Mouse (Mus musculus) liver, embryonic 14.5 days (tissue): ENCODE measurements at regions not wholly inside any gene's neighbourhood (a gene's known extent, or its start where the extent isn't known, plus 50 kb on each side); places are given as distances from the start of the nearest gene placed in this dataset.

Source experiments
- ATAC-seq: fragments of 200-750 bp; cut with Nextera tagmentation; 2 replicates; pipeline ENCODE4 v1.8.0; 2017; ENCODE audit warnings: moderate number of reproducible peaks, mild to moderate bottlenecking, moderate library complexity; ENCODE audit not compliant: insufficient read depth
- DNase-seq, 3 experiments: peaks; one replicate each; pipeline ENCODE4 v3.0.0-alpha.2; 2012 to 2013; ENCODE audit warnings: low read depth in 3 of 3, low spot score in 3 of 3
- H3K27ac ChIP-seq: fragments of 300-500 bp; sonication (generic); 2 replicates; pipeline ENCODE4 v1.5.1; 2014; ENCODE audit warnings: moderate library complexity, mild to moderate bottlenecking, control low read depth, inconsistent platforms
- H3K27me3 ChIP-seq: fragments of 300-500 bp; sonication (generic); 2 replicates; pipeline ENCODE4 v1.6.1; 2014; ENCODE audit warnings: mild to moderate bottlenecking, low read length, moderate library complexity; ENCODE audit not compliant: control insufficient read depth, insufficient read depth
- H3K36me3 ChIP-seq: fragments of 300-500 bp; sonication (generic); replicated peaks from 2 replicates; pipeline ENCODE4 v1.6.1; 2014; ENCODE audit warnings: low read depth; ENCODE audit not compliant: control insufficient read depth, insufficient read depth
- H3K4me1 ChIP-seq, 2 experiments: fragments of 200-500 bp in 1 of 2; fragments of 300-500 bp in 1 of 2; sonication (generic) in 1 of 2; replicated peaks; 2 replicates each; pipeline ENCODE4 v1.6.1; 2012 to 2014; ENCODE audit warnings: antibody characterized with exemption in 1 of 2, inconsistent platforms in 1 of 2, low read length in 1 of 2; ENCODE audit not compliant: control insufficient read depth in 2 of 2, insufficient read depth in 2 of 2
- H3K4me2 ChIP-seq: fragments of 300-500 bp; sonication (generic); 2 replicates; pipeline ENCODE4 v1.6.1; 2014; ENCODE audit warnings: low read depth, mild to moderate bottlenecking, control low read depth, moderate library complexity
- H3K4me3 ChIP-seq, 2 experiments: fragments of 200-500 bp in 1 of 2; fragments of 300-500 bp in 1 of 2; sonication (generic) in 1 of 2; 2 replicates each; pipeline ENCODE4 v1.5.1; 2012 to 2014; ENCODE audit warnings: low read depth in 2 of 2, low read length in 2 of 2, mild to moderate bottlenecking in 2 of 2, control low read depth in 1 of 2, inconsistent platforms in 1 of 2, moderate library complexity in 1 of 2; ENCODE audit not compliant: insufficient read depth in 1 of 2
- H3K9ac ChIP-seq: fragments of 300-500 bp; sonication (generic); replicated peaks from 2 replicates; pipeline ENCODE4 v1.6.1; 2014; ENCODE audit warnings: mild to moderate bottlenecking, control low read depth, moderate library complexity
- H3K9me3 ChIP-seq: fragments of 300-500 bp; sonication (generic); 2 replicates; pipeline ENCODE4 v1.6.1; 2016; ENCODE audit warnings: low read length, mixed read lengths; ENCODE audit not compliant: control insufficient read depth
- CTCF ChIP-seq: IDR thresholded peaks from 2 replicates; pipeline ENCODE4 v1.5.1; 2016; ENCODE audit warnings: antibody characterized with exemption, low read depth, control low read depth
- EP300 ChIP-seq: IDR thresholded peaks from 2 replicates; pipeline ENCODE4 v1.6.1; 2016; ENCODE audit warnings: antibody characterized with exemption, low read depth
- WGBS: fragments of 180-500 bp; shearing (Covaris S2); extraction: QIAGEN DNeasy Blood & Tissue Kit; methylation state at CpG from one replicate; pipeline ENCODE4 v1.1.7; 2014; ENCODE audit not compliant: insufficient replicate concordance; 5-methylcytosine and 5-hydroxymethylcytosine counted together

DNA sequence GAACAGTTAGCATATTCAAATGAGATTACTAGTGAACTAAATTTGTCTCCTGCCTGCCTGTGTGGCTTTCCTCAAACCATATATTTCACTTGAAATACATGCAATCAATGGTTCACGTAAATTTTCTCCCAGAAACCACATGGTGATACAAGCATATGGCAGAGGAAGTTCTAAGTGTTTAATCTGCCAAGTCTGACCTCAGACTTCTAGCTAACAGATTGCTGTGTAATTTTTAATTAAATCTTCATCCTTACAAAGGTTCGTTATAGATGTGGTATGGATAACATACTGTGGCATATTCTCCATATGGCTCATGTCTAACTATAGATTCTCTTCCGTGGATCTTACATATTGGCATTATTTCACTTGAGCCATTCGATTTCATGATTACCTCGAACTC is 241.4 kb upstream of the Chl1 start:
- Histone ChIP-seq H3K4me3 (no peak overlapping the region), H3K9ac (no peak overlapping the region), H3K27me3 (no peaks in the 10 kb centered on the region), H3K9me3 (no peaks in the 10 kb centered on the region), H3K27ac (no peak overlapping the region), H3K36me3 (no peaks in the 10 kb centered on the region), H3K4me2 (no peak overlapping the region), H3K4me1 (no peaks in the 10 kb centered on the region)
- no peak for DNase-seq
- ATAC-seq, result no peak
- no peak for TF ChIP-seq CTCF
- TF ChIP-seq EP300, result no peak
- WGBS, result 56% methylated on average over 5 of the region's 5 CpGs

- 61% methylated on average over 3 of the region's 3 CpGs for WGBS
- no peak for TF ChIP-seq EP300
- TF ChIP-seq CTCF, result no peak
- no peak overlapping the region for H3K4me2 ChIP-seq
- H3K4me1 ChIP-seq, result no peaks in the 10 kb centered on the region
- no peaks in the 10 kb centered on the region for H3K36me3 ChIP-seq
- H3K4me3 ChIP-seq, result no peak overlapping the region
- H3K9me3 ChIP-seq, result no peaks in the 10 kb centered on the region
- H3K9ac ChIP-seq, result no peak overlapping the region
- H3K27me3 ChIP-seq, result no peaks in the 10 kb centered on the region
- ATAC-seq (no peak), DNase-seq (no peak)
- H3K27ac ChIP-seq, result no peak overlapping the region
Measured at GRCm38 (mm10) chr6:103272216-103272615, 238.2 kb upstream of the Chl1 start.

DNA sequence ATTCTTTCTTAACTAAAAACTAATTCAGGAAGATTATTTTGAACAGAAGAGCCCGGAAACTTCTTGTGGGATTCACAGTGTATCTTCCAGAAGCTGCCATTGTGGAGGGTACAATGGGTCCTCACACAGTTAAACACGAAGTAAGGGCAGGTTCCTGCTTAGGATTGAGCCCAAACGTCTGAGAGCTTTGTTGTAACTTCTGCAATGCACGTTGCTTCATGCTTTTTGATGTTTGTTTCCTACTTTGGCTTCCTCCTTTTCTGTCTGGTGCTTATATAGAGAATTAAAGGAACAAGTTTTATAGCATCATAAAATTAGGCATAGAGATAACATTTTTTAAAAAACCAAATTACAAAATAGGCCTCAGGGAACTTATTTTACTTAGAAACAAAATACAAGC is 235.3 kb upstream of the Chl1 start:
- 24% methylated on average over 4 of the region's 4 CpGs for WGBS
- Histone ChIP-seq H3K4me3 (no peak overlapping the region), H3K4me1 (no peaks in the 10 kb centered on the region), H3K27ac (no peak overlapping the region), H3K4me2 (no peak overlapping the region), H3K9ac (no peak overlapping the region), H3K36me3 (no peaks in the 10 kb centered on the region), H3K27me3 (no peaks in the 10 kb centered on the region), H3K9me3 (no peaks in the 10 kb centered on the region)
- ATAC-seq (no peak), DNase-seq (no peak)
- TF ChIP-seq CTCF (no peak), EP300 (no peak)

DNA sequence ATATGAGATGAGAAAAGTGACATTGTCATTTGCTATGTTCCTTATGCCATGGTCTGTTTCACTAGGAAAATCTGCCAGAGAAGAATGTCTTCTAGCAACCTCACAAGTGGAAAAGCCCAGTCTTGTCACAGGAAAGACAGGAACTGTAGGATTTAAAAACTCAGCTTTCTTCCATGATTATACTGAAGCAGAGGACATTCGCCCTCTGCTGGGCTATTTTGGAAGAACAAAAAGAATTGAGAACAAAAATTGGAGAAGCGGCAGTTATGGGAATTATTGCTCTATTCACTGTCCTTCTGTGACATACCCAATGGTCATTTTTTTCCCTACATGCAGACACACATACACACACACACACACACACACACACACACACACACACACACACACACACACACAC is 234.9 kb upstream of the Chl1 start:
- H3K9me3 ChIP-seq, result no peaks in the 10 kb centered on the region
- H3K4me2 ChIP-seq, result no peak overlapping the region
- ATAC-seq (no peak), DNase-seq (no peak)
- no peak for TF ChIP-seq EP300
- TF ChIP-seq CTCF, result peak; percentile 23; the same call in 1 of the 2 replicates
- H3K4me1 ChIP-seq, result no peaks in the 10 kb centered on the region
- H3K4me3 ChIP-seq, result no peak overlapping the region
- no peaks in the 10 kb centered on the region for H3K27me3 ChIP-seq
- 21% methylated on average over 2 of the region's 2 CpGs for WGBS
- H3K36me3 ChIP-seq, result no peaks in the 10 kb centered on the region
- no peak overlapping the region for H3K9ac ChIP-seq
- no peak overlapping the region for H3K27ac ChIP-seq

DNA sequence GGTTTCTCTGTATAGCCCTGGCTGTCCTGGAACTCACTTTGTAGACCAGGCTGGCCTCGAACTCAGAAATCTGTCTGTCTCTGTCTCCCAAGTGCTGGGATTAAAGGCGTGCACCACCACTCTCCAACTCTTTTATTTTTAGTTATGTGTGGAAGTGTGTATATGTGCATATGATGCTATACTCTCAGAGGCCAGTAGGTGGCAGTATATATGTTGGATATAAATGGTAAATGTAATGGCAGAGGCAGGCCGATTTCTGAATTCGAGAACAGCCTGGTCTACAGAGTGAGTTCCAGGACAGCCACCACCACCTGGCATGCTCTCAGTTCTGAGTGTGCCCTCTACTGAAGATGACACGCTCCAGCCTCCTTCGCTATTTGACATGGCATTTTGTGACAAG is 214.4 kb upstream of the Chl1 start:
- ATAC-seq, result no peak
- 48% methylated on average over 6 of the region's 6 CpGs for WGBS
- Histone ChIP-seq H3K9me3 (no peaks in the 10 kb centered on the region), H3K4me2 (no peak overlapping the region), H3K27me3 (no peaks in the 10 kb centered on the region), H3K36me3 (no peaks in the 10 kb centered on the region), H3K9ac (no peak overlapping the region), H3K4me3 (no peak overlapping the region), H3K27ac (no peak overlapping the region), H3K4me1 (no peaks in the 10 kb centered on the region)
- TF ChIP-seq CTCF, result peak; percentile 65
- TF ChIP-seq EP300, result no peak
- DNase-seq, result no peak
